Mouse (Mus musculus) neutrophil, adult 5-6 weeks (primary cell): ENCODE measurements around the gene Ccdc167. TPM values are rescaled to one million over a fixed set of nuclear protein-coding genes. Genes with fewer than 3 reads are reported as not detected.

Experiments used
- ATAC-seq: fragments of 151-379, 151-347 bp; 2 replicates; pipeline ENCODE4 v1.8.0; 2017; ENCODE audit warnings: mild to moderate bottlenecking, moderate TSS enrichment; ENCODE audit not compliant: insufficient number of reproducible peaks, poor library complexity, low FRiP score, severe bottlenecking; ENCODE audit errors: extremely low read depth
- total RNA-seq: library from RNA; stranded (forward); fragments of 200-1000 nt; gene quantifications from 2 replicates; pipeline ENCODE4 v1.2.3, GENCODE M21; 2017

Gene Ccdc167
- total RNA-seq, result 9.7 and 16.4 TPM in 2 replicates

DNA sequence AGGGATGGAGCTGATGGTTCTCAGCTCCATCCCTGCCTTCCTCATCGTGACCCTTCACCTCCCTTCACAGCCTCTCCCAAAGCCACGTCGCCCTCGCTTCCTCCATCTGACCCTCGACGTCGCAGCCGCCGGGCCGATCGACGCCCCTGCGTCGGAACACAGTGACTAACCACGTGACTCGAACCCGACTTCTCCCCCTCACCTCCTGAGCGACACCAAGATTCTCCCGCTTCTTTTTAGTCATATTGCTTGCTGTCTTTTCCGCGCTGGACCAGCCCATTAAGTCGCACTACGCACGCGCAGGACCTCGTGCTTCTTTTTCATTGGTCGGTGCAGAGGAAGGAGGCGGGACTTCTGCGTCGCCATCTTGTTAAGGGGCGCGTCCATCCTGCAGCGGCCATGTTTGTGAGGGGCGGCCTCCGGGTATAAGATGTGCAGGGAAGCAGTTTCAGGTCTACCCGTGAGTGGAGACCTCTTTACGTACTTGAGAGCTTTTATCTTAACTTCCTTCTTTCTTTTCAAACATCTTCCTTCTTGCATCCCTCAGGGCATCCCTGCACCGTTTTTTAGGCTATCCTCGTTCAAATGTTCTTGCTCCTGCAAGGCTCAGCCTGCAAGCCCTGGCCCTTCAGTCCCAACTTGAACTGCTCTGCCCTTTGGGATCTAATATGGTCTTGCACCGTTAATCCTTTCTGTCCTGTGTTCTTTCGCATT, at the start of gene Ccdc167:
Gene Ccdc167 (minus strand): TSS at position 313 of the 714 bp plus-strand sequence.
- peak; percentile 92 for ATAC-seq

DNA sequence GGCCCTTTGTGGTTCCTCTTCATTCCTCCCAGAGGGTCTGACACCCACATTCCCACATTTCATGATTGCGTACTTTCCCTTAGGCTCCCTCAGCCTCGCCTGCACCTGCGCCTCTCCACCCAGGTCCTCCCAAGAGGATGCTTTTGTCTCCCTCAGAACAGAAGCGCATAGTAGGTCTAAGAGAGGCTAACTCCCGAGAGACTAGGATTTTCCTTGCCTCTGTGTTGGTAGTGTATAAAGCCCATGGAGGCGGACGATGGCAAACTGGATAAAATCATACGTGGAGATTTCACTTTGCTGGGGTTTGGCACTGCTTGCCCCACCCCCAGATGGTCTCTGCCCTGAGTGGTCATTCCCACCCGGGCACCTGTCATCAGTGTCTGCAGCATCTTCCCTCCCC, 48.5 kb upstream of the Ccdc167 start:
- ATAC-seq, result no peak

DNA sequence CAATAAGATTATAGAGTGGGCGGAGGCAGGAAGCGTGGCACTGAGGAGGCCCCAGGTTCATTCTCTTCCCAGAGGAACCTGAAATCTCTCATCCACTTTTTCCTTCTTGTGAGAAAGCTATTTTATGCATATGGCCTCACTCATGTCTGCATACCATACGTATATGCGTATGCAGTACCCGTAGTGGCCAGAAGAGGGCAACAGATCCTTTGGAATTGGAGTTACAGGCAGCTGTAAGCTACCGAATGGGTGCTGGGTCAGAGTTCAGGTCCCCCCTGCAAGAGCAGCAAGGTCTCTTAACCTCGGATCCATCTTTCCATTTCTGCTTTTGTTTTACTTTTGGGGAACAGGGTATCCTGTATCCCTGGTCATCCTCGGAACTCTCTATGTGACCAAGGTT, 45.7 kb upstream of the Ccdc167 start:
- ATAC-seq, result peak; percentile 37; the same call in 1 of the 2 replicates

GRCm38 (mm10) chr17:29761938-29762337, 45.1 kb upstream of the Ccdc167 start:
- ATAC-seq, result no peak

DNA sequence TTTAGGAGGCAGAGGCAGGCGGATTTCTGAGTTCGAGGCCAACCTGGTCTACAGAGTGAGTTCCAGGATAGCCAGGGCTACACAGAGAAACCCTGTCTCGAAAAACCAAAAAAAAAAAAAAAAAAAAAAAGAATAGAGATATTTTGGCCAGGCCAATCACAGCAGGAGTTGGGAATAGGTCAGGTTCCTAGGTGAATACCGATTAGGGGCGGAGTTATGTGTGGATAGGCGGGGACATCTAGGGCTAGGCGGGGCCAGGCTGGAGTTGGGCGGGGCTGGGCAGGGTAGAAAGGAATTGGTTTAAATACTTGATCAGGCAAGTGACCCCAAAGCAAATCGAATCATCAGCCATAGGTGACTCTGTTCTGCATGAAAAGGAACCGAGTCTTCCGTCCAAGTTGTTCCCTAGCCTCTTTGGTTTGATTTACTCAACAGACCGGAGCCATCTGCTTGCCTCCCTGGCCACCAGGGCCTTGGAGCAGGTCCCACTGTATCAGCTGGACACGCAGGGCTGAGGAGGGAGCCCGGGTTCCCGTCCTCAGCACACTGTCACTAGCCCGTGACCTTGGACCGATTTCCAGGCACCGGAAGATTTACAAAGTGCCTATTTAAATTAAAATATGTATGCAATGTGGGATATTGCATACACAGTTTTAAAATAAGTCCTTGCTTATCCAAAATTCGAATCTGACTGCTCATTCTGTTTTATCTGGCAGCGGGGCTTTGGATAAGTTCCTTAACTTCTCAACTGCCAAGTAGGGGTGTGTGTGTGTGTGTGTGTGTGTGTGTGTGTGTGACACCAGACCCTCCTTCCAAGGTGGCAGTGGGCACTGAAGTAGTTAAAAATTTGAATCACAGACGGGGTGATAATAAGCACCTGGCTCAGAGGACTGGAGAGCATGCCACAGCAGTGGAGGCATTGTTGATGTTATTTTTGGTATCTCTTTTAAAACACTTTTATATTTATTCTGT, 43.8 kb upstream of the Ccdc167 start:
- no peak for ATAC-seq

DNA sequence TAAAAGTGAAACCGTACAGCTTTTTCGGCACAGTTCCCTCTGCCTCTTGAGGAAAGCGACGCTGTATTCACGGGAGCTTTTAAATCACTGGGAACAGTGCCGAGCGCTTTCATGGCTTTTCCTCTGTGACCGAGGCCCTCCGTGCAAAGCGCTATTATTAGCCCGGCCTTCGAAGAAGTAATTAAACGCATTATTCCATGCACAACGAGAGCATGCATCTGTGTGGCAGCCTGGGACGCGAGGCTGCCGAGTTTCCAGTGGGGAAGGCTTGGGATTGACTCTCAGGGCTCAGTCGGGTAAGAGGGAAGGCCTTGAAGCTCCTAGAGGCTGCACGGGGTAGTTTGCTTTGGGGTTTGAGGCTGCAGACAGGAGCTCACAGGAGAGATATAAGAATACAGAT, 43.1 kb upstream of the Ccdc167 start:
- ATAC-seq, result no peak

DNA sequence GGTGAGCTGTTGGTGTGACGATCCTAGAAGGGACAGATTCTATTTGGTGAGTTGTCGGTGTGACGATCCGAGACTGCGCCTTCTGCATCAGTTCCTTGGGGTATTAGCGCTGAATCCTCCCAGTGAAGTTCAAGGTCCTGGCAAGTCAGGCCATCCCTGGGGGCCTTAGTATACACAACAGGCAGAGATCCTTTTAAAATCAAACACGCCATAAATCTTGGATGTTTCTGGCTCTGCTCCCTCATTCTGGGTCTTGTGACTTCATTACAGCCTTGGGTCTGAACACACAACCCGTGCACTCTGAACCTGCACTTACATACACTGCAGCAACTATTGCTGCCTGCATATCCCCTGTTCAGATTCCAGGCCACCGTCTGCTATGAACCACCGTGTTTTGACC, 39.5 kb upstream of the Ccdc167 start:
- no peak for ATAC-seq

GRCm38 (mm10) chr17:29754510-29754909, 37.7 kb upstream of the Ccdc167 start:
- no peak for ATAC-seq

- ATAC-seq, result no peak
Measured at GRCm38 (mm10) chr17:29747466-29747865, 30.6 kb upstream of the Ccdc167 start.

- ATAC-seq, result no peak
Measured at GRCm38 (mm10) chr17:29737849-29738804, 21.3 kb upstream of the Ccdc167 start.

- ATAC-seq, result no peak
Measured at GRCm38 (mm10) chr17:29736448-29737014, 19.7 kb upstream of the Ccdc167 start.

- no peak for ATAC-seq
Measured at GRCm38 (mm10) chr17:29732522-29732921, 15.7 kb upstream of the Ccdc167 start.

DNA sequence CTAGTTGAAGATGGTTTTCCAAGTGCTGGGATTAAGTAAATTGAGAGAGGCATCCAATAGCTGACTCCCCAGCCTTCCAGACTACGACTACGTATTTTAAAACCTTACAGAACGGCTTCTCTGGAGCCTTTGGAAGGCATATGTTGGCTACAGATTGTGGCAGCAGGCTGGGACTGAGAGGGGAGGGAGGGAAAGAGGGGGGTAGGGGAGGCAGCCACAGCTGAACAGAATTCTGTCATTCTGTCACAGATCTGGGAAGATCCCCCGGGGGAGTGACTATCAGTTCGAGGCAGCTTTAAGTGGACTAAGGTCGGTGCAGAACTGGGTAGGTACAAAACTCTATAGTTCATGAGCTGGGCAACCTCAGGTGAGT, 15.1 kb upstream of the Ccdc167 start:
- ATAC-seq, result no peak

GRCm38 (mm10) chr17:29731266-29731952, 14.6 kb upstream of the Ccdc167 start:
- ATAC-seq, result no peak

GRCm38 (mm10) chr17:29730510-29731265, 13.8 kb upstream of the Ccdc167 start:
- no peak for ATAC-seq

DNA sequence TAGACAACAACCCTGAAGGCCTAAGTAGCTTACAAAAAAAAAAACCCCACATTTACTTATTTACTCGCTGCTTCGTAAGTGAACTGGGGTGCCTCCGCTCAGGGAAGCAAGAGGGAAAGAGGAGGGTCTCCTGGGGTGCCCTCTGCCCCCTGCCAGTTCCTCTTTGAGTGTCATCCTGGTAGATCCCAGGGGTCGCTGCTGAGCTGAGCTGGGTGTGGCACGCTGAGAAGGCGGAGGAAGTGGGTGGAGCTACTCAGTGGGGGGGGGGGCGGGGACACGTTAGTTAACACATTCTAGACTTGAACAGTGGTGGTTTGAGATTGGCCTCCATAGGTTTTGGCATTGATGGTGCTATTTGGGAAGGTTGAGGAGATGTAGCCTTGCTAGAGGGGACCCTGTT, 11.2 kb upstream of the Ccdc167 start:
- ATAC-seq, result no peak

DNA sequence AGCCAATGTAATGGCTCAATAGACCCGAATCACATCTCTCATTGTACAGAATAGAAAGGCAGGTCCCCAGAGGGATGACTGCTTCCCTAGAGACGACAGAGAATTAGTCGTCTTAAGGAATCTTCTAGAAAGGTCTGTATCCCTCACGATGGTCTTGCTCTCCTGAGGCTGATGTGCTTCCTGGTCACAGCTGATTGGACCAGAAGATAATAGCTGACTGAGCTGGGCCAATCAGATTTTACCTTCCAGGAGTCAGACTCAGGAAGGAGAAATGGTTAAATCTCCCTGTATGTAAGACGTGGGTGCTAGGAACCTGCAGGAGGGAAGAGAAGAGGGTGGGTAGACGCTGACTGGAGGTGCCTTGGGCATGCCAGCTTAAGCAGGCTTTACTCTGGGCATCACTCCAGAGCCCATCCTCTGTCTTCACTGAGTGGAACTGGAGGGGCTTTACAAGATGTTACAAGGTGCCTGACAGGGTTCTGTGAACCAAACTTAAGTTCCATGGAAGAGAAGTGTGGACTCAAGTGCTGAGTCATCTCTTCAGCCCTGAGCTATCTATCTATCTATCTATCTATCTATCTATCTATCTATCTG, 8.3 kb upstream of the Ccdc167 start:
- no peak for ATAC-seq
